ENCODE assay signal across 12 mouse cellular contexts in the genomic region with DNA sequence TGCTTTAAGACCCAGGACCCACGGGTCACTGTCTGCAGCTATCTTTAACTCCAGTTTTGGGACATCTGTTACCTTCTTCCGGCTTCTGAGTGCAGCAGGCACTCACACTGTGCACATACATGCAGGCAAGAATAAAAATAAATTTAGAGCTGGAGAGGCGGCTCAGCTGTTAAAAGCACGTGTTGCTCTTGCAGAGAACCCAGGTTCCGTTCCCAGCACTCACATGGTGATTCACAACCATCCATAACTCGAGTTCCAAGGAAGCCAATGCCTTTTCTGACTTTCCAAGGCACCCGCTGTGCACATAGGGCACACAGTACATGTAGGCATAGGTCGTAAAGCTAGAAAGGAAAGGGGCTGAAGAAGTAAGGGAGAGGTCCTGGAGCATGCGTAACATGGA.
"Had no signal": no experiment of that assay in that cellular context is flagged by ENCODE, and none has a peak within 500 bp of the region (broad histone marks: within the 10 kb centered on the region; RNA-seq: fewer than 3 reads in every experiment).

No protein-coding gene starts in this region.

- H3K27me3 ChIP-seq: midbrain, embryonic 12.5 days; neural tube, embryonic 12.5 days had no signal

- H3K4me3 ChIP-seq: midbrain, embryonic 12.5 days; neural tube, embryonic 12.5 days had no signal

- DNase-seq: lung, adult 18-20 months; lung, embryonic 14.5 days; lung, postnatal 10 days; lung, postnatal 4 days; retina, postnatal 1 day; thymus, adult 18-20 months; thymus, postnatal 14 days; thymus, postnatal 36 days had no signal

- H3K4me1 ChIP-seq: neural tube, embryonic 12.5 days had no signal

- H3K27ac ChIP-seq: liver, embryonic 14.5 days; midbrain, embryonic 12.5 days; neural tube, embryonic 12.5 days had no signal

- H3K36me3 ChIP-seq: midbrain, embryonic 12.5 days; neural tube, embryonic 12.5 days had no signal

- ATAC-seq: midbrain, embryonic 16.5 days had no signal

- H3K4me2 ChIP-seq: lung, embryonic 14.5 days; midbrain, embryonic 12.5 days; neural tube, embryonic 12.5 days had no signal

- H3K9me3 ChIP-seq: midbrain, embryonic 12.5 days; neural tube, embryonic 12.5 days had no signal

- H3K9ac ChIP-seq: liver, embryonic 14.5 days; lung, embryonic 14.5 days; midbrain, embryonic 12.5 days; neural tube, embryonic 12.5 days had no signal
